Mouse (Mus musculus) erythroblast, embryonic 14.5 days (primary cell): ENCODE measurements around the gene Lrrc37a. TPM values are rescaled to one million over a fixed set of nuclear protein-coding genes. Genes with fewer than 3 reads are reported as not detected.
"Not testable (repeated sequence)": the region's sequence is repeated elsewhere in the genome, so short reads cannot be mapped to it uniquely, and the experiment has no call there.

Experiments used
- H3K27me3 ChIP-seq: 2 replicates; pipeline ENCODE4 v1.6.1; 2012; ENCODE audit warnings: inconsistent platforms; ENCODE audit not compliant: control insufficient read depth
- H3K36me3 ChIP-seq: 2 replicates; pipeline ENCODE4 v1.6.1; 2012; ENCODE audit warnings: mild to moderate bottlenecking, inconsistent platforms; ENCODE audit not compliant: control insufficient read depth
- H3K4me1 ChIP-seq: 2 replicates; pipeline ENCODE4 v1.6.1; 2012; ENCODE audit warnings: inconsistent platforms; ENCODE audit not compliant: control insufficient read depth
- H3K4me3 ChIP-seq: replicated peaks from 2 replicates; pipeline ENCODE3; 2012; ENCODE audit warnings: moderate library complexity, mild to moderate bottlenecking, inconsistent platforms
- H3K9me3 ChIP-seq: 2 replicates; pipeline ENCODE4 v1.6.1; 2012; ENCODE audit warnings: low read length, inconsistent platforms, mixed read lengths; ENCODE audit not compliant: control insufficient read depth
- GATA1 ChIP-seq: IDR thresholded peaks from 2 replicates; pipeline ENCODE4 v1.6.1; 2012; ENCODE audit warnings: low read length, inconsistent platforms, mixed read lengths
- TAL1 ChIP-seq: IDR thresholded peaks from 3 replicates; pipeline ENCODE4 v1.6.1; 2012; ENCODE audit warnings: low read length, inconsistent platforms, mixed read lengths
- polyA plus RNA-seq: library from polyadenylated mRNA; stranded (reverse); fragments of >175 nt; gene quantifications from 2 replicates; pipeline ENCODE4 v1.2.3, GENCODE M21; 2012

The Lrrc37a gene
- polyA plus RNA-seq, 1 experiment: under 0.01 TPM

DNA sequence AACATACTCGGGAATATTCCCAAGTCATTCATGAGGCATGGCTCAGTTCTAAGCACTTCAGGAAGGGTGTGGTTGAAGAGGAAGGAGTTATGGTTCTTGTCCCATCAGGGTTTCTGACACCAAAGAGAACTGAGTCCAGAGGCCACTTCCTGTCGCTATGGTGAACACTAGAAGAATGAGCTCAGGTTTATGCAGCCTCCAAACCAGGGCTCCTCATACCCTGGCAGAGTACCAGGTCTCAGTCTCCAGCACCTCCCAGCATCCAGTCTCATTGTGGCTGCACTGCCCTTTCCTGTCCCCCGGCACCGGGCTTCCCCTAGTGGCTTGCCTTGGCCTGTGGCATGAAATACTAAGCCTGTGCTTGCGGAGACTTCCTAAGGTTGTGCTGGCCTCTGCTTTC, 85.2 kb downstream of the Lrrc37a start:
- H3K4me1 ChIP-seq: no peaks in the 10 kb centered on the region
- no peaks in the 10 kb centered on the region for H3K9me3 ChIP-seq
- peaks cover 10% of the 10 kb centered on the region for H3K27me3 ChIP-seq
- H3K4me3 ChIP-seq: no peak overlapping the region
- TF ChIP-seq GATA1 (no peak), TAL1 (no peak)
- no peaks in the 10 kb centered on the region for H3K36me3 ChIP-seq

DNA sequence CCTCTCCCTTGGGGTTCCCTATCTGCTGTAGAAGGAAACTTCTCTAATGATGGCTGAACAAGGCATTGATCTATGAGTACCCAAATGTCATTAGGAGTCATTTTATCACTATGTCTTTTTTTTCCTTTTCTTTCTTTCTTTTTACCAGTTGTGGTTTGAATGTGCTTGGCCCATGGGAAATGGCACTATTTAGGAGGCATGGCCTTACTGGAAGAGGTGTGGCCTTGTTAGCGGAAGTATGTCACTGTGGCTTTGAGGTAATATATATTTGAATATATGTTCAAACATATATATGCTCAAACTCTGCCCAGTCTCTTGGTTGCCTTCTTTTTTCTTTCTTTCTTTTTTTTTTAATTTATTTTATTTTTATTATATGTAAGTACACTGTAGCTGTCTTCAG, 90.9 kb downstream of the Lrrc37a start:
- peaks cover 12% of the 10 kb centered on the region for H3K27me3 ChIP-seq
- TF ChIP-seq TAL1 (no peak), GATA1 (no peak)
- H3K36me3 ChIP-seq: peaks cover 4% of the 10 kb centered on the region
- no peak overlapping the region for H3K4me3 ChIP-seq
- H3K9me3 ChIP-seq: no peaks in the 10 kb centered on the region
- H3K4me1 ChIP-seq: peaks cover 25% of the 10 kb centered on the region

DNA sequence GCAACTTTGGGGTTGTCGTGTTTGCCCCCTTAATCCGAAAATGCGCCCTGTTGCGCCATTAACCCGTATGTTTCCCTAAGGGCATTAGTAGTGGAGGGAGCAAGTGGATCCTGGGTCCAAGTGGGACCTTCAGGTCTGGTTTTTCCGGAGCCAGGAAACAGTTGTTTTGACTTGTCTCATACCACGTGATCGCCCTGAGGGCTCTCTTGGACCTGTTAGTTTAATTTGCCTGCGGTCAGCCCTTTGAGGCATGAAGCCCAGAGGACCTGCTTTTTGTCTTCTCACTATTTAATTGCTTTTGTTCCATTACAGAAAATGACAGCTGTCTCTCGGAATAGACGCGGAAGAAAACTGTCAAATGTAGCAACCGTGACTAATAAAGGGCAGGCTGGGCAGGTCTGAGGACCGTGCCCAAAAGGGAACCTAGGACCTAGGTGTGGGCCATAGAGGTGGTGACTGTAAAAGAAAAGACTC, 91.4 kb downstream of the Lrrc37a start:
- Histone ChIP-seq H3K36me3 (peaks cover 9% of the 10 kb centered on the region), H3K9me3 (no peaks in the 10 kb centered on the region), H3K4me3 (peak overlapping the region; percentile 89), H3K4me1 (peaks cover 25% of the 10 kb centered on the region), H3K27me3 (peaks cover 12% of the 10 kb centered on the region)
- TF ChIP-seq TAL1 (no peak), GATA1 (no peak)

DNA sequence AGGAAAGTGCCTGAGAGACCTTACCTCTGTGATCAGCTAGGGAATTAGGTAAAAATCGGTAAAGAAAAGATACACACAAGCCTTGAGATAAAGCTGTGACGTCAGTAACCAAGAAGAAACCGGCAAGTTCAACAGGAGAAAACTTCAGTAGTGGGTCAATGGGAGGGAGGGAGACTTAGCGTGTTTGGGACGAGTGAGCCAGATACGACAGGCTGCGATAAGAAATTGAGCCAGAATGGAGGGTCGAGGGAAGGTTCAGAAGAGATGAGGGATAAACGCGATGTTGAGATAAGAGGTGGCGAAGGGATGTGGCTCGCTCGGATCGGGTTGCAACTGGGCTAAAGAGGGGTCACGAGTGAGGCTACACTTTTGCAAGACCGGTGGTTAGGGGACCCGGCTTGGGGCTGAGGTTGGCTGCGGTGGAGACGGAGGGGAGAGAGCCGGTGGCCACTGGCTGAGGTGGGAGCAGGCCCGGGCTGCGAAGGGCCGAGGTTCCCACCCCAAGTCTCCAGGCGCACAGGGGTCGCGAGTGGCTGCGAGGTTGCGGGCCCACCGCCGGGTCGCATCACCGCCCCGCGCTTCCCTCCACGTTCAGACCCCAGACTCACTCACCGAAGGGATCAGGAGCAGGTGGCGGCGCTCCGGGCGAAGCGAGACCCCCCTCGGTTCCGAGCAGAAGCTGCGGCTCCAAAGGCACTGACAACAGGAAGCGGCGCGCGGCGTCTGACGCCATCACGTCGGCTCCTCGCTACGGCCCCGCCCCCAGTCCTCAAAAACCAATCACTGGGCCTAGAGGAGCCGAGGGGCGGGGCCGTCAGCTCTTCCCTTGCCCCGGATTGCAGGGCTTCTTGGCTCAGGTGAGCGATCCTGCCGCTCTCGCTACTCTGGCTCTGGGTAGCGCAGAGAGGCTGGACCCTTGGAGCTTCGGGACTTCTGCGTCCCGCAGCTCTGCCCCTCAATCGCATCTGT, 92.1 kb downstream of the Lrrc37a start, which contains the start of gene Plekhm1:
Plekhm1 (minus strand) TSS at position 707 of the 969 bp plus-strand sequence.
- Histone ChIP-seq H3K27me3 (peaks cover 11% of the 10 kb centered on the region), H3K4me1 (peaks cover 25% of the 10 kb centered on the region), H3K36me3 (peaks cover 9% of the 10 kb centered on the region), H3K9me3 (no peaks in the 10 kb centered on the region), H3K4me3 (peak within 1 kb of the TSS; percentile 89)
- TF ChIP-seq TAL1: no peak
- TF ChIP-seq GATA1: peak; percentile 71

DNA sequence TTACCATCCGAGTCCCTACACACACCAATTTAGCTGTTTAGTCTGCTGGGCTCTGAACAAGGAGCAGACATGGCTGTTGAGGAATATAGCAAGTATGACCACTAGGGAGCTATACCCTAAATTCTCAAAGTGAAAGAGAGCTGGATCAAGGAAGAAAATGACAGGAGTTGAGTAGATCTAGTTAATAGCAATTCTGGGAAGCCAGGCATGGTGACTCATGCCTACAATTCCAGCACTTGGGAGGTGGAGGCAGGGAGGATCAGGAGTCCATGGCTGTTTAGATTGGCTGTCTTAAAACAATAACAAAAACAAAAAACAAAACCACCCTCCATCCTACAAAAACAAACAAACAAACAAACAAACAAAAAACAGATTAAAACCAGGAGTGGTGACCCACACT, 93.1 kb downstream of the Lrrc37a start:
- H3K9me3 ChIP-seq: no peaks in the 10 kb centered on the region

DNA sequence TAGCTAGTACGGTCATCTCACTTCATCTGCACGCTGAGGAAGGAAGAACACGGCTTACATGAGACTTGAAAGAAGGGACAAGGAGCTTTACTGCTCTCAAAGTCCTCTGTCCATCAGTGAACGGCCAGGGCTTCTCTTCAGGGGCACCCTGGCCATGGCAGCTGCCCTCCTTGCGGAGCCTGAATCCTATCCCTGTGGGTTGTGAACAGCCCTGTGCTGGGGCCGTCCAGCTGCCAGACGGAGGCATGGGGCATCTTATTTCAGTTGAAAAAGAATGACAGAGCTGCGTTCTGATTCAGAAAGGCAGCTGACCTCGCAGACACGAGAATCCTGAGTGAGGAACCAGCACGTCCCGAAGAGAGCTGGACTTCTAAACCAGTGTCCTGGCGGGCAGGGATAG, 95.5 kb downstream of the Lrrc37a start:
- H3K4me1 ChIP-seq: peaks cover 34% of the 10 kb centered on the region
- H3K27me3 ChIP-seq: no peaks in the 10 kb centered on the region
- H3K4me3 ChIP-seq: no peak overlapping the region
- TF ChIP-seq GATA1 (no peak), TAL1 (no peak)
- H3K36me3 ChIP-seq: peaks cover 30% of the 10 kb centered on the region
- H3K9me3 ChIP-seq: peaks cover 5% of the 10 kb centered on the region

More for the DNA sequence above, 93.1 kb downstream of the Lrrc37a start:
- TF ChIP-seq GATA1 (no peak), TAL1 (no peak)
- peaks cover 25% of the 10 kb centered on the region for H3K4me1 ChIP-seq
- H3K27me3 ChIP-seq: peaks cover 10% of the 10 kb centered on the region
- H3K36me3 ChIP-seq: peaks cover 13% of the 10 kb centered on the region
- H3K4me3 ChIP-seq: peak overlapping the region; percentile 89

DNA sequence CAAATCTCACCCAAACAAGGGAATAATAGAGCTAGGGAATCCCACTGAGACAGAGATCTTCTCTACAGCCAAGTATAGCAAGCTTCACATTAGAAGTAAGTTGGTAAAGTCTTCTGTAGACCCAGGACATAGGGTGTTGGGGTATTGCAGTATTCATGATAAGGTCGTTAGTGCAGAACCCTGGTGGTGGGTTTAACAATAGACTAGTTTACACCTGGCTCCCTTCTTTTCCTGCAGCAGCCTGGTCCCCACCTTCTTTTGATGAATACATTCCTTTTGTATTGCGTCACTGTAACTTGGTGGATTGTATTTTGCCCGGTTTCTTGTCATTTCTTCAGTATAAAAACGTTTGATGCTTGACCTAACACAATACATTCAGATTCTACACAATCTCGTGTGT, 97.3 kb downstream of the Lrrc37a start:
- H3K4me1 ChIP-seq: peaks cover 26% of the 10 kb centered on the region
- not testable (repeated sequence) for H3K4me3 ChIP-seq, H3K9me3 ChIP-seq, H3K27me3 ChIP-seq
- peaks cover 48% of the 10 kb centered on the region for H3K36me3 ChIP-seq

DNA sequence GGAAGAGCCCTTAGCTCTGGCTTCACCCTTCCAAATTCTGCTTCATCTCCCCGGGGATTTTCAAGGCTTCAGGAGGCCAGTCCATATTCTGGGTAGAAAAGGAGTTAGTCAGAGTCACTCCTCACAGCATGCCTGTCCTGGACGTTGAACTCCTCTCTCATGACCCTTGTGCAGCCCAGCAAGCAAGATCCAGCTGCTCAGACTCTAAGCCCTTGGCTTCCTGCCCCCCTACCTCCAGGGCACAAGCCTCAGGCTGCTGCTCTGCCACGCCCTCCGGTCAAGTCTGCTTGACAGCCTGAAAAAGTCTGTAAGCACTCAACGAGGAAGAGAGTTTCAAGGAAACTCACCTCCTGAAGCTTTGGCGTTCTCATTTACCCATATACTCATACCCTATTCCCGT, 97.8 kb downstream of the Lrrc37a start:
- Histone ChIP-seq H3K36me3 (peaks cover 51% of the 10 kb centered on the region), H3K4me3 (no peak overlapping the region), H3K9me3 (peaks cover 5% of the 10 kb centered on the region), H3K4me1 (peaks cover 20% of the 10 kb centered on the region), H3K27me3 (no peaks in the 10 kb centered on the region)
- no peak for TF ChIP-seq TAL1
- no peak for TF ChIP-seq GATA1

DNA sequence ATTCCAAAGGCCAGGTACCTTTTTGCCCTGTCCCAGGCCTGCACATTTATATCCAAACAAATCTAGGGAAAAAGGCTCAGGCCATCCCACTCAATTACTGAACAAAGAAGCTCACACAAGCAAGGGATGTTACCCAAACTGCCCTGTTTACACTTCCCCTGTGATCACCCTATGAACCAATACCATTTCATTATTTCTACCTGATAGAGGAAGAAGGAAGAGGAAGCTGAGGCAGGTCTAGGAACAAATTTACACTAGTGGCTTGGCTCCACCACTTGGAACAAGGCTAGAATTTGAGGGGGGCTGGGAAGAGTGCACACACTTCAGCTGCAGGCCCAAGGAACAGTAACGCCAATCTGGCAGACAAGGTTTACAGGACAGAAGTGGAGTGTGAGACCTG, 98.6 kb downstream of the Lrrc37a start:
- peaks cover 51% of the 10 kb centered on the region for H3K36me3 ChIP-seq

More for the DNA sequence above, 98.6 kb downstream of the Lrrc37a start:
- Histone ChIP-seq H3K27me3 (no peaks in the 10 kb centered on the region), H3K9me3 (peaks cover 5% of the 10 kb centered on the region), H3K4me3 (no peak overlapping the region), H3K4me1 (peaks cover 13% of the 10 kb centered on the region)
- TF ChIP-seq GATA1 (no peak), TAL1 (no peak)
